Mouse (Mus musculus) heart, adult 8-10 months (tissue): ENCODE measurements around the gene Sox18. TPM values are rescaled to one million over a fixed set of nuclear protein-coding genes. Genes with fewer than 3 reads are reported as not detected.

Experiments used
- DNase-seq: peaks from one replicate; pipeline ENCODE4 v3.0.0; 2022; ENCODE audit warnings: low spot score
- total RNA-seq, 4 experiments: library from RNA; stranded (reverse); gene quantifications; 2 replicates each; pipeline ENCODE4 v1.2.4; 2022

Gene Sox18
- 10 to 100 TPM; 21.4 to 53.8 (median 48.1) TPM for total RNA-seq

GRCm38 (mm10) chr2:181671326-181671725, at the start of gene Sox18:
TSS of gene Sox18 (minus strand) at chr2:181671640.
- DNase-seq = peak; percentile 85

GRCm38 (mm10) chr2:181721200-181721599, 49.8 kb upstream of the Sox18 start:
- DNase-seq = no peak

- DNase-seq = no peak
Measured at GRCm38 (mm10) chr2:181720061-181720460, 48.6 kb upstream of the Sox18 start.

GRCm38 (mm10) chr2:181716991-181717390, 45.6 kb upstream of the Sox18 start:
- DNase-seq = no peak

GRCm38 (mm10) chr2:181715382-181715781, 43.9 kb upstream of the Sox18 start:
- DNase-seq = no peak

- DNase-seq = no peak
Measured at GRCm38 (mm10) chr2:181714903-181715326, 43.5 kb upstream of the Sox18 start, which contains the start of gene Oprl1. TSS of gene Oprl1 (plus strand) at chr2:181715016.

- DNase-seq = no peak
Measured at GRCm38 (mm10) chr2:181713749-181714148, 42.3 kb upstream of the Sox18 start.

GRCm38 (mm10) chr2:181706668-181707067, 35.2 kb upstream of the Sox18 start:
- peak; percentile 43 for DNase-seq

GRCm38 (mm10) chr2:181698241-181698640, 26.8 kb upstream of the Sox18 start, which contains the start of gene Lkaaear1:
TSS of gene Lkaaear1 (minus strand) at chr2:181698442.
- DNase-seq = no peak

GRCm38 (mm10) chr2:181696801-181697420, 25.5 kb upstream of the Sox18 start:
- DNase-seq = no peak

- no peak for DNase-seq
Measured at GRCm38 (mm10) chr2:181695776-181696175, 24.3 kb upstream of the Sox18 start.

- DNase-seq = no peak
Measured at GRCm38 (mm10) chr2:181694581-181694980, 23.1 kb upstream of the Sox18 start.

- DNase-seq = peak; percentile 83
Measured at GRCm38 (mm10) chr2:181693339-181694280, 22.2 kb upstream of the Sox18 start, which contains the start of gene Rgs19. TSS of gene Rgs19 (minus strand) at chr2:181693977.

- DNase-seq = no peak
Measured at GRCm38 (mm10) chr2:181692304-181692703, 20.9 kb upstream of the Sox18 start.

- no peak for DNase-seq
Measured at GRCm38 (mm10) chr2:181691571-181691970, 20.1 kb upstream of the Sox18 start.

- DNase-seq = no peak
Measured at GRCm38 (mm10) chr2:181691083-181691482, 19.6 kb upstream of the Sox18 start.

- no peak for DNase-seq
Measured at GRCm38 (mm10) chr2:181689466-181690160, 18.2 kb upstream of the Sox18 start.

- DNase-seq = no peak
Measured at GRCm38 (mm10) chr2:181687586-181687985, 16.1 kb upstream of the Sox18 start.

GRCm38 (mm10) chr2:181685686-181686085, 14.2 kb upstream of the Sox18 start:
- no peak for DNase-seq

- DNase-seq = no peak
Measured at GRCm38 (mm10) chr2:181684713-181685112, 13.3 kb upstream of the Sox18 start.

- DNase-seq = no peak
Measured at GRCm38 (mm10) chr2:181683381-181683780, 11.9 kb upstream of the Sox18 start.

- no peak for DNase-seq
Measured at GRCm38 (mm10) chr2:181681978-181682377, 10.5 kb upstream of the Sox18 start.
